Mouse (Mus musculus) midbrain, embryonic 16.5 days (tissue): Measurements from ENCODE around the gene Spaca5. TPM values are rescaled to one million over a fixed set of nuclear protein-coding genes. Genes with fewer than 3 reads are reported as not detected.

Experiments used
- polyA plus RNA-seq: library from polyadenylated mRNA; unstranded; fragments of >200 nt; fragmentation: Nextera tagmentation; extraction: Ambion mirVana; gene quantifications from 2 replicates; pipeline ENCODE4 v1.2.1, GENCODE M21; 2015

Spaca5 gene
- polyA plus RNA-seq, 1 experiment from 2014 or later, result not detected

Other genes starting within 250 kb of the Spaca5 start
- gene Timp1, start 198.2 kb upstream of the Spaca5 start, polyA plus RNA-seq, result 2.0 and 2.2 TPM in 2 replicates
- 68.8 and 82.0 TPM in 2 replicates for gene Syn1, start 147.4 kb upstream of the Spaca5 start, polyA plus RNA-seq
- gene Cfp, start 136.9 kb upstream of the Spaca5 start, polyA plus RNA-seq, result 6.3 and 7.0 TPM in 2 replicates
- gene Elk1, start 117.8 kb upstream of the Spaca5 start, polyA plus RNA-seq, result 22.9 TPM in 2 replicates
- gene Uxt, start 106.4 kb upstream of the Spaca5 start, polyA plus RNA-seq, result 21.2 and 22.6 TPM in 2 replicates
- 7.7 and 8.9 TPM in 2 replicates for gene Zfp182, start 6.1 kb upstream of the Spaca5 start, polyA plus RNA-seq
- gene Zfp300, start 21.1 kb downstream of the Spaca5 start, polyA plus RNA-seq, result 6.2 and 6.6 TPM in 2 replicates
- gene Ssxa1, start 47.4 kb downstream of the Spaca5 start, polyA plus RNA-seq, result not detected in 2 replicates
- not detected in 2 replicates for gene Gm21876, start 107.2 kb downstream of the Spaca5 start, polyA plus RNA-seq